Mouse (Mus musculus): ENCODE measurements at regions not wholly inside any gene's neighbourhood (a gene's known extent, or its start where the extent isn't known, plus 50 kb on each side); places are given as distances from the start of the nearest gene placed in this dataset.

GRCm38 (mm10) chr19:25922806-25923205, 250.6 kb downstream of the Dmrt2 start:
- no peak for TF ChIP-seq CTCF (conservative IDR thresholded peaks at IDR 0.05; ENCODE audit: low read length)
- no peak for TF ChIP-seq NANOG (IDR thresholded peaks at IDR 0.05; ENCODE audit: borderline replicate concordance, low read length)
- TF ChIP-seq POU5F1 (IDR thresholded peaks at IDR 0.05; ENCODE audit: borderline replicate concordance, low read length), result no peak
